Mouse (Mus musculus): ENCODE measurements around the gene Mex3d.
"Not testable (repeated sequence)": the region's sequence is repeated elsewhere in the genome, so short reads cannot be mapped to it uniquely, and the experiment has no call there.

The Mex3d gene

DNA sequence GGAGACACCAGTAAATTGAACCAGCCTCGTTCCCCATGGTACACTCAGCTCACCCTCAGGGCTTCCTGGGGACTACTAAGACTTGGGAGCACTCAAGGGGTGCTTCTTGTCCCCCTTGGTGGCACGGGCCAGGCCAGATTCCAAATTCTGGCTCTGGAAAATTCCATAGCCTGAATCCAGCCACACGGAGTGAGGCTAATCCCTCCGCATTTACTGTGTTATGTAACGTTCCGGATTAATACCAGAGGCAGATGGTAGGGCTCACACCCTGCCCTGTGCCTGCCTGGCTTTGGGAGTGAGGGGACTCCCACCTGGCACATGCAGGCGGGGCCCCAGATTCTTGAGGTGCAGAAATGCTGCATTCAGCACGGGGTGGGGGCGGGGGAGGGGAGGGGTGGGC lies 32.0 kb downstream of the Mex3d start:
- DNase-seq = no peak

DNA sequence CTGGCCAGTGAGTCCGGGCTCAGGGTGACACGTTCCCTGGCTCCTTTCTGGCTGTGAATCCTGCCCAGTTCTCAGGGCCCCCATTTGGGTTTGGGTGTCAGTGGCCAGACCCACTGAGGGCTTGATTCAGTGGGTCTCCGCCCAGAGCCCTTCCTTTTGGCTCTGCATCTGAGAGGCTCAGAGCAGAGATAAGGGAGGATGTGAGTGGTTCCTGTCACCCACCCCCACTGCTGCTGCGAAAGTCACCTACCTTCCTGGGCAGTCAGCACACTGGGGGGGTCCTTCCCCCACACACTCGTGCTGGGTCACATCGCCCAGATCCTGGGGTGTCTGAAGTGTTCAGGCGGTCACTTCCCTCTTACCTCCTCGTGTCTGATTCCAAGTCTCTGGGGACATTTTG lies 34.7 kb downstream of the Mex3d start:
- no peak for DNase-seq

DNA sequence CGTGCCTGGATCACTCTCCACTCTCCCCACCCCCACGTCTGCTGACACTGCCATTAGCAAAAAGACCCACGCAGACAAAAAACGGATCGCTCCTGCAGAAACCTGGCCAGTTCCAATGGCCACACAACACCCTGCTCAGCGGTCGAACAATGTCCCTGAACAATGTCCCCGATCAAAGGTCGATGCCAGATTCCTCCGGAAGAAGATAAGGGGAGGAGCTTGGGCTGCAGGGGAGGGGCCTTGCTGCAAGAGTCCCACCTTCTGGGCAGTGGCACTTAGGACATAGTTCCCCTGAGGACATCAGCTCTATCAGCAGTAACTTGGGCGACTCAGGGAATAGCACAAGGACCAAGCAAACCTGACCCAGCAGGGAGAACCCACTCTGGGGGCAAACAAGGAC lies 35.6 kb downstream of the Mex3d start:
- no peak for DNase-seq

DNA sequence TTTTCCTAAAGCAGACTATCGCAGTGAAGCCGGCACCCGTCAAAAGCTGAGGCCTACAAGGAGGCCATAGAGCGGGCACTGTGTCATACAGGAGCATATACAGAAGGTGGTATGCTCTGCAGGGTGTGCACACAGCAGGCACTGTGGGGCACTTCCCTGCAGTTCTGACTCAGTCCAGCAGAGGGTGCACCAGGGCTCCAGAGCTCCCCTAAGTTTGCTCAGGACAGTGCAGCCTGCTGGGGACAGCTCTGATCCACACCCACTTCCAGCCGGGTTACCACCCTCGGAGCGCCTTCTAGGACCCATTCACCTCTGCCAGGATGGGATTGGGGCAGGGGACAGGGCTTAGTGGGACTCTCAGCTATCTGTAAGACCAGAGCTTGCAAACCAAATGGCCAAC lies 37.2 kb downstream of the Mex3d start:
- peak; percentile 97 for DNase-seq

DNA sequence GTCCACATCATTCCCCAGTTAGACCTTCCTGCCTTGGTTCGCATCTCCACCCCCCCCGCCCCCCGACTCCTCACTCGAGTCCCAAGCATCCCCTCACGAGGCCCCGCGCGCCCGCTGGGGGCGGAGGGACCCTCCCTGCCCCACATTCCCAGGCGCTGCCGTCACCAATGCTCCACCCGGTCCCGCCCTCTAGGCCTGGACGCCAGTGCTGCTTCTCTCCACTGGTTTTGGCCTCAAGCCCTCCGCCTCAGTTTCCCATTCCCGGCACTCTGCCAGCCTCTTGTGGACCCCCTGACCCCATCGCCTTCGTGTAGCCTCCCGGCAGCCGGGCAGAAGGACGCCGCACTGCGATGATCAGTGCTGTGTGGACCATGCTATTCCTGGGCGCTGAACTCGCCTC lies 38.5 kb downstream of the Mex3d start:
- peak; percentile 97 for DNase-seq

DNA sequence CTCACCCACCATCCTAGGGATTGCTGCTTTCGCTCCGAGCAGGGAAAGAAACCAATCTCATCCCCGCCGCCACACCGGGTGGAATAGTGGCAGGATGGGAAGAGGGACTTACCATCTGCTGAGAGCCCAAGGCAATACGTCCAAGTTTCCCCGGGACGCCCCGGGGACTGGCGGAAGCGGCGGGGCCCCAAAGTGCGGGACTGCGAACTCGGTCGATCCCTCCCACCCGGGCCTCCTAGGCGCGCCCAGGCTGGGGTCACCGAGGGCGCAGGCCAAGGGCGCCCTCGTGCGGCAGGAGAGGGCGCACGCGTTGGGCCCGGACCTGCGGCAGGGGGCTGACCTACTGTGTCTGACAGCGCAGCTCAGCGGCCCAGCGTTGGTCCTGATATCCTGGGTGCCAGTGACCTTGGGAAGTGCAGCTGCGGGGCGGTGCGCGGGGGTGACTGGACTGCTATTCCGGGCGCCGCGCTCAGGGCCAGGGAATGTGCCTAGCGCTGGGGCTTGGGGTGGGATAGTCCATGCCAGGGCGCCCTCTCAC lies 39.1 kb downstream of the Mex3d start, which contains the start of gene Adamtsl5:
Gene Adamtsl5 (minus strand): TSS at position 169 of the 538 bp plus-strand sequence.
- DNase-seq = peak; percentile 99

DNA sequence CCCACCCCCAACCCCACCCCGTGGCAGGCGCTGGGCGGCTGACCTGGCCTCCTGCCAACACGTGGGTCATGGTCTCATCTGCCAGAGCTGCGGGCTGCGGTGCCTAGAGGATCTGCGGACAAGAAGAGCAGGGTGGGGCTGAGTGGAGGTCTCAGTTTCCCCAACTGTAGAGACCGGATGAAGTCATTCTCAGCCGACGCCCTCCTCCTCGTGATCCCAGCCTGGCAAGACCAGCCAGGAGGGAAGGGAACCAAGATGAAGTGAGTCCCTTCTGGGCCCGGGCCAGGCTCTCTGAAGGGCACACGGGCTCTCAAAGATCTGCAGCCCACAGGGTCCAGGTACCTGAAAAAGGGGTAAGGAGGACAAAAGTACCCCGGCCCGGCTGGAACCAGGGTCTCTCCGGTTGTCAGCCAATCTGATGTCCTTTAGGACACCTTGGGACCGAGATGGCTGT lies 39.9 kb downstream of the Mex3d start:
- peak; percentile 97 for DNase-seq

DNA sequence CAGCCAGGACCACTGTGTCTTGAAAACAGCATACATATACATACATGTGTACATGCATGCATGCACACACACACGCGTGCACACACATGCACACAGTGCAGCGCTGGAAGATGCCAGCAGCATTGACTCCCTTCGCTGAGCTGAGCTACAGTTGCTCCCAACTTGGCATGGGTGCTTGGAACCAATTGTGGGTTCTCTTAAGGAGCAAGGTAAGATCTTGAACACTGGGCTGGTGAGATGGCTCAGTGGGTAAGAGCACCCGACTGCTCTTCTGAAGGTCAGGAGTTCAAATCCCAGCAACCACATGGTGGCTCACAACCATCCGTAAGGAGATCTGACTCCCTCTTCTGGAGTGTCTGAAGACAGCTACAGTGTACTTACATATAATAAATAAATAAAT lies 41.5 kb downstream of the Mex3d start:
- DNase-seq = not testable (repeated sequence)

DNA sequence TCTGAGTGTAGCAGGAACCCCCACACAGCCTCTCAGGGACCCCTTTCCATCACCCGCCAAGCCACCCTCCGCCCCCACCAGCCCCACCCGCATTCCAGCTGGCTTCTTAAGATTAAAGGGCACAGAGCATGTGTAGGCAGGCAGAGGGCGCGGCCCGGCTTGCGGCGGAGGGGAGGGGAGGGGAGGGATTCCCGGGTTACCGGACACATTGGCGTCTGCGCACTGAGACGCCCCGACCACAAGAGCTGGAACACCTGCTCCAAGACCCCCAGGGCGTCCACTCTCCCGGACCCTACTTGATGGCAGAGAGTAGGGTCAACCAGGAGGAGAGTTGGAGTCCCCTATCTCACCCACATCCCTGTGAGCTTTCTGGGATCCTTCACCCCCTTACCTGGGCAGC lies 42.3 kb downstream of the Mex3d start:
- DNase-seq = peak; percentile 95

DNA sequence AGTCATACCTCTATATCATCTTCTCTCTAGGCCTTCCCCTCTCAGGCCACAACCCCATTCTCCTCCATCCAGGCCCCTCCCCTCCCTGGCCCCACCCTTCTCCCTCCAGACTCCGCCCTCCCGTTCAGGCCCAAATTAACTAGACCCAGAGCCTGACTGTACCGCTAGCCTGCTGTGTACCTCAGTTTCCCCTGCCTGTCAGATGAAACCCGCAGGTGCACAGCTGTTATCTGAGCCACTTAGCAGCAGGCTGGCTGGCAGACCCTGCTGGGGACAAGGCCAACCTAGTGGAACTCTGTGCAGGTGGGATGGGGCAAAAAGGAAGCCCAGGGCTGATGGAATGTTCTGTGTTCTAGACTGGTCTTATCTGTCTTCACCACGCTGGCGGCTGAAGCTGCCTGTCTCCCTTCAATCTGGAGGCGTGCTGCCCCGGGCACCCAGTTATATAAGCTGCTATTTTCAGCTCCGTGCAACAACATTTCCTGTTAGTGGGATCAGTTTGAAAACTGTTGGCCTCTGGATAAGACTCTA lies 43.3 kb downstream of the Mex3d start:
- DNase-seq = peak; percentile 98

DNA sequence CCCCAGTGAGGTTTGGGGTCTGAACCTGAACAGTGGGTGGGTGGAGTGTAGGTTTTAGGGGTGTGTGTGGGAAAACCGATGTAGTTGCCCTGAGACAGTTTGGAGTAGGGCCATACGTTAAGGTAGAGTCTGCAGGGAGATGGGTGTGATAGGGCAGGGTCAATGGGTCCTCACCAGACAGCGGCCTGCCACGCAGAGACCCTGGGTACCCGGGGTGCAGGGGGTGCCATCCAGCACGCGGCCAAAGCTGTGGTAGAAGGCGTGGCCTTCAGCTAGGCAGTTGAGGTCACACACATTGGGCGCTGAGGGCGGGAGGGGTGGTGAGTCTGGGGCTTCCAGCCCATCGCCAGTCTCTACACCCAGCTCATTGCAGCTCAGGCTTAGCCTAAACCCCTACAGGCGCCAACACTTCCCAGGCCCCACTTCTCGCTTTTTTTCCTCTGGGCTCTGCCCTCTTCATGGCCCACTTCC lies 44.0 kb downstream of the Mex3d start:
- DNase-seq = peak; percentile 95

DNA sequence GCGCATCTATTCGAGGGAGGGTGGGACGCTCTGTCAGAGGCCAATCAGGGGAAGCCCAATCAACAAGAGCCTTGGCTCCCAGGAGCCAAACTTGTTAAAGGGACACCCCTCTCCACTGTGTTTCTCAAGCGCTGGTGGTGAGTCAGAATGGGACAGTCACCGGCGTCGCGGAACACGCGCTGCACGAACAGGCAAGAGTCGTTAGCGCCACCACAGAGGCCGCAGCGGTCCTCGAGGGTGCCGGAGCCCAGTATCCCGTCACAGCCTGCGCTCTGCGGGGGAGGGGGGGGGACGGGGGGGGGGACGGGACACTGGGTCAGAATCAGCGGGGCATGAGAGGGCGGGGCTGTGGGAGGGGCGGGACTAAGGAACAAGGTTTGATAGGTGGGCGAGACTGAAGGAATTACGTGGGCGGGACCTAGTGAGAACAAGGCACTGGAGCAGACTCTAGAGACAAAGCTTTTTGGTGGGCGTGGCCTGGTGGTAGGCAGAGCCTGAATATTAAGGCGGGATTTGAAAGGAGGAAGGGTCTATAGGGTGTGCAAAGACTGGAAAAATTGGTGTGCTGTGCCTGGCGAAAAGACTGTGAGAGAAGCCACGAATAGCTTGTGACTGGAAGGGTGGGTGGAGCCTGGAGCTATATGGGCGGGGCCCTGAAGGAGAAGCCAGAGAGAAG lies 44.6 kb downstream of the Mex3d start:
- peak; percentile 97 for DNase-seq

DNA sequence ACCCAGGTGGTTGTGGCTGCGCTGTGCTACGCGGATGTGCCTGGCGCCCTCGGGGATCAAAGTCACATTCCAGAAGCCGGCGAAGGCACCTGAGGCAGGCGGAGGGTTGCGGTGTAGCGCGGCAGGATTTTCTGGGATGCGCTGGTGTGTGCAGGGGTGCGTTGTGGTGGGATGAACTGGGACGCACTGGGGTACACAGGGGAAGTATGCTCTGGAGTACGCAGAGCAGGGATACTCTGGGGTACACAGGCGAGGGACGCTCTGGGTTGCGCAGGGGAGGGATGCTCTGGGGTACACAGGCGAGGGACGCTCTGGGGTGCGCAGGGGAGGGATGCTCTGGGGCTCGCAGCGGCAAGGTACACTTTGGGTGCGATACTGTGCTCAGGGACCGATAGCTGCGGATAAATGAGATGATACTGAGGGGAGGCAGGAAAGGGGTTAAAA lies 45.1 kb downstream of the Mex3d start:
- peak; percentile 93 for DNase-seq

DNA sequence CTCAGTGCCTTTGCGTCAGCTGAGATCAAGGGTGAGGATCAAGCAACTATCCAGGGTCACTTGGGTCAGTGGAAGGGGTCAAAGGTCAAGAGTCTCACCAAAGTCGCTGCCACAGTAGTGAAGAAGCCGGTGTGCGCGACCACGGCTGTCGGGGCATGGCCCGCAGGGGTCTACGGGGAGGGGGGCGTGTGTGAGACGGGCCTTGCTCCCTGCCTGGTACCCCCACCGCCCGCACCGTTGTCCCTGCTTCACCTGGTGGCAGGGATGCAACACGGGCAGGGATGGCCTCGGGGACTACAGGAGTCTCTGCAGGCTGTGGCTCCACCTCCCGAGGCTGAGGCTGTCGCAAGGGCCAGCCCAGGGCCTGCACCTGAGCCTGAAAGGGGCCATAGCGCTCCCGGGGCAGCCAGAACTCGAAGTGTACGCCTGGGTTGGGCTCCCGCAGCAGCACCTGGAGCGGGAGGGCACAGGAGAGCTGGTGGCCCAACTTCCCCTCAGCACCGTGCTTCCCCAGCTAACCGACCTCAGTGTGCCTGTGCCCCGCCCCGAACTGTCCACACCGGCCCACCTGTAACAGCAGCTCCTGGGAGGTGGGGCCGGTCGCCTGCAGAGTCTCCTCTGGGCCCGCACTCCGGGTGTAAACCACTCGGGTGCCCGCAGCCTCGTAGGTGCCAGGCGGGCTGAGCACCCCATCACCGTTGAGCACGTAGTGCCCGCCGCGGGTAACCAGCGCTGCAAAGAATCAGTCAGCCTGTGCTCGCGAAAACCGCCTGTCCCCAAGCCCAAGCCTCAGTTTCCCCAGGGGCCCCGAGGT lies 45.8 kb downstream of the Mex3d start:
- peak; percentile 94 for DNase-seq

DNA sequence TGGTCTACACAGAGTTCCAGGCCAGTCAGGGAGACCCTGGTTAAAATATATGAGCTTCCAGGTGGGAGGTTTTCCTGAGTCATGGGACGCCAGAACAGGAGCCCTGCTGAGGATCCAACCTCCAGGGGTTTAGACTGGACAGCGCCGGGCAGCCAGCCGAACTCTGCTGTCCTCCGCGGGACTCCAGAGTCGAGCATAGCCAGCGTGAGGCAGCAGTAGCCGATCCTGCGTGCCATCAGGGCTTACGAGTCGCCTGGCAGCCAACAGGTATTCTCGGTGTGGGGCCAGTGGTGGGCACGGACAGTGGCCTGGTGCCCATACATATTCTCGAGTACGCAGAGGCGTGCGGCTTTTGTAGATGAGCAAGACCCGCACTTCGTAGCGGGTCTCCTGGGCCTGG lies 46.4 kb downstream of the Mex3d start:
- peak; percentile 93 for DNase-seq

DNA sequence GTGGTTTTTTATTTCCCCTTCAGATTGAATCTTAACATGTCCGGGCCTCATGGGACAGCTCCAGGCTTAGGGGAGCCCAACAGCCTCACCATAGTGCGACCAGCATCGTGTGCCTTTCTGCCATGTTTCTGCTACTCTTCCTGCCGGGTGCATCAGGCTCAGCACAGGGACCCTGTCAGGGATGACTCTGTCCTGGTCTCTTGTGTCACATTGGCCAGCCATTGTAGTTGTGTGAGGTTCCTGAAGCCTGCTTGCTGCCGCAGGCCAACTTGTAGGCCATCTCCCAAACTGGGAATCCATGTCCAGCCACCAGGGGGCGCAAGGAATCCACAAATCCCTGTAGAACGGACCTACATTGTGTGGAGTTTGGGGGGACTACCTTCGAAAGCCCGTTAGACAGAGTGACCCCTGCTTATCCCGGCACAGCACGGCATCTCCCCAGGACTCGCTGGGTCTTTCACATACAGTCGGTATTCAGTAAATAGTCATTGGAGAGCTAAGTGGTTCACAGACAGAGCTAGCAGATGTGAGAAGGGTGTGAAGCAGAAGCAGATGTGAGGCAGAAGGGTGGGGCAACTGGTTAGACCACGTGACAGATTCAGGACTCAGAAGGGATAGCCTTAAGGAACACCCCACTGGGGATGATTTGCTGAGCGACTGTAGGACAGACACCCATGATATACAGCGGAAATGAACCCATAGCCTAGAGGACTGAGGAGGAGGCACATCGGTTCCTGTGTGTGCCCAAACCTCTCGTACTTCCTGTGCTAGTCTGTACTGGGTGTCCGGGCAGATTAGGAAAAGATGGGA lies 47.3 kb downstream of the Mex3d start:
- DNase-seq = peak; percentile 98

DNA sequence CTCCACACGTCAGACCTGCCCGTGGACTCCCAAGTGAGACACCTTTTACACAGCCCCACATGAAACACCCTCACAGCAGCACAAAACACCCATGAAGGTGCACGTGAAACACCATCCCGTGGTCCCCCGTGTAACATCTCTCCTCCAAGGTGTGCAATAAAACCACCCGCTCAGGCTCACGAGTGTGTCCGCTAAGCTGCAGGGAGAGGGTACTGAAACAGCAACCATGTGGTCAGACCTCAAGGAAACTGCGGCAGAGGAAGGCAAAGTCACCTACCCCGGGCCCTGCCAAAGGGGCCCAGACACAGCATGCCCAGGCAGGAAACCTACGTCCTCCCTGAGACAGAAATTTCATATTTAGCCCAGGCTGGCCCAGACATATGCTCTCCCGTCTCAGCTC lies 51.2 kb downstream of the Mex3d start:
- no peak for DNase-seq

DNA sequence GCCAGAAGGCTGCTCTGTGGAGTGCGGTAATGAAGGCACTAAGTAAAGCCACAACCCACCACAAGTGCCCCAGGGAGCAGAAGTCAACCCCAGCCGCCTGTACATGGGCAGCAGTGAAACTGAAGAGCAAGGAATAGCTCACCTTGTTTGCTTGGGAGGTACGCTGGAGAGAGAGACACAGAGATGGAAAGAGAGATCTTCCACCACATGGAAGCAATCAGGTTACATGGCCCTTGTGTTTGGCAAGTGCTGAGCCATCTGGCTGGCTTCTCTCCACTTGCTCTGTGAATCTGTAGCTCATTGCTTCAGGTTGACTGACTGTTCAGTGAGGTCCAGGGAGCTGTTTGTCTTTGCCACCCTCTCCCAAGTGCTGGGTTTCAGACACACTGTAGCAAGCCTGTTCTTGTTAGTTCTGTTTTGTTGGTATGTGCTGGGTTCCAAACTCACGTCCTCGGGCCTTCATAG lies 54.9 kb downstream of the Mex3d start:
- DNase-seq = no peak

DNA sequence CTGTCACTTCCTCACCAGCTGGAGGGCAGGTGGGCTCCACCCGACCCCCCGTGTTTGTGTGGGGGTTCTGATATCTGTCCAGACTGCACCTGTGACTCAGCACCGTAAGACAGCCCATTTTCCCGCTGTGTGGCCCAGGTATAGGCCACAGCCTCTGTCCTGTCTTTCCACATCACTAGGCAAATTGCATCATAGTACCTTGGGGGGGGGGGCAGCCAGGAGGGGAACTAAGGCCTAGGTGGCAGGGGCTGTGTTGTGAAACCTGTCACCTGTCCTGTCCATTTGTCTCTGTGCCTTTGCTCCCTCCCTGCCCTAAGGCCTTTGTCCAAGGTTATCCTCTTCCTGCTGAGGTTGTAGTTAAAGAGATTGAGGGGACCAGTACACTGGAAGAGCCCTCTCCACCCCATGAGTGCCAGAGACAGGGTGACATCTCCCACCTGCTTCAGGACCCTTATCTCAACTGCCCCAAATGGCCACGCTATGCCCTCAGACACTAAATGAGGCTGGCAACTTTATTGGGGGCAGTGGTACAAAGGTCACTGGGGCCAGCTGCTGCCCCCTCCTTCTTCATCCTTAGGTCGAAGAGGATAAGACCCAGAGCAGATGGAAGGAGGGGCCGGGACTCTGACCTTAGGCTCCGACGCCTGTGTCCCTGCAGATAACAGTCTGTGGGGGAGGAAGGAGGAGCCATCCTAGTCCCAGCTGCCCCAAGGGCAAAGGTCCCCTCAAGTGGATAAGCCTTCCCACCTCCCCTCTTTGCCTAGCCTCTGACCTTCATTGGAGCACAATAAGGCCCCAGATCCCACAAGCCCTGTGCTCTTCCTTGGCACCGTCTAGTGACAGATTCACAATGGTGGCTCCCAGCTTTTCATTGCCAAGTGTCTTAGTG lies 55.6 kb downstream of the Mex3d start:
- DNase-seq = no peak

DNA sequence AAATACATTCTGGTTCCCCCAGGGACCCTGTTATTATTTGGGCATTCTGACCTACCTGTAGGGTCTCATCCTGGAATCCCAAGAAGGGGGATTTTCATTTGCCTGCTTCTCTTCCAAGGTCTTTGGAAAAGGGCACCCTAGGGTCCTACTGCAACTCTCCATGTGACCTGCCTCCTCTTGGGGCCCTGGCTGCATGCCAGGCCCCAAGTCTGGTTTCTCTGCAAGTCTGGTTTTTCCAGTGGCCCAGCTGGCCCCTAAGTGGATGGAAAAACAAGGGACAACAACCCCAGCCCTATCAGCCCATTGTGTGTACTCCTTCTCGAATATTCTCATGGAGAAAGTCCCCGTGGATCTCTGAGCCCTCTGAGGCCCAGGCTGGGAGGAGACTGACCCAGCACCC lies 56.6 kb downstream of the Mex3d start:
- DNase-seq = no peak
